Mouse (Mus musculus): ENCODE measurements around the gene Kremen1. TPM values are rescaled to one million over a fixed set of nuclear protein-coding genes. Genes with fewer than 3 reads are reported as not detected.
A peak's percentile ranks its signal among the peaks of the same experiment; 100 is the strongest.

Kremen1 gene
- total RNA-seq, 4 experiments from 2014 or later, result 41.4 to 55.8 (median 48.8) TPM

- no peak for DNase-seq (ENCODE audit: low spot score in 2 of 2)
Measured at GRCm38 (mm10) chr11:5219910-5220447, 41.4 kb downstream of the Kremen1 start.

GRCm38 (mm10) chr11:5219371-5219770 is 42.0 kb downstream of the Kremen1 start:
- DNase-seq (ENCODE audit: low spot score in 2 of 2), result no peak

GRCm38 (mm10) chr11:5215401-5216187 is 45.8 kb downstream of the Kremen1 start:
- no peak for DNase-seq (ENCODE audit: low spot score in 2 of 2)

- DNase-seq (ENCODE audit: low spot score in 2 of 2), result no peak
Measured at GRCm38 (mm10) chr11:5214483-5215040, 46.8 kb downstream of the Kremen1 start.

DNA sequence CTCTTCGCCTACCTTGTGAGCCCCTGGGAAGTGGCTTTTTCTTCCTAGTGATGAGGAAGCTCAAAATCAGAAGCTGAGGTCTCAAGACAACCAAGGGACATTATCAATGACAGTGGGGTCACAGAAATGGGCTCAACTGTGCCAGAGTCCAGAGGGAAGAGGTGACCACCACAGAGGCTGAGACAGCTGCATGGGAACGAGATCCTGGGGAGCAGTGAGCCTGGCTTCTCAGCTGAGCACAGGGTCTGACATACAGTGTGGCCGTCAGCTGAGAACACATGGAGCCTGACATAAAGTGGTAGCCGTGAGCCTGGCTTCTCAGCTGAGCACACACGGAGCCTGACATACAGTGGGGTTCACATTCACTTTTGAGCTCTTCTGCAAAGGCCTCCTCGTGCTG is 58.3 kb downstream of the Kremen1 start:
- DNase-seq (ENCODE audit: low spot score in 2 of 2), result no peak

- DNase-seq (ENCODE audit: low spot score in 2 of 2), result no peak
Measured at GRCm38 (mm10) chr11:5201799-5202680, 59.3 kb downstream of the Kremen1 start.

GRCm38 (mm10) chr11:5199879-5200278 is 61.5 kb downstream of the Kremen1 start:
- no peak for DNase-seq (ENCODE audit: low spot score in 2 of 2)

DNA sequence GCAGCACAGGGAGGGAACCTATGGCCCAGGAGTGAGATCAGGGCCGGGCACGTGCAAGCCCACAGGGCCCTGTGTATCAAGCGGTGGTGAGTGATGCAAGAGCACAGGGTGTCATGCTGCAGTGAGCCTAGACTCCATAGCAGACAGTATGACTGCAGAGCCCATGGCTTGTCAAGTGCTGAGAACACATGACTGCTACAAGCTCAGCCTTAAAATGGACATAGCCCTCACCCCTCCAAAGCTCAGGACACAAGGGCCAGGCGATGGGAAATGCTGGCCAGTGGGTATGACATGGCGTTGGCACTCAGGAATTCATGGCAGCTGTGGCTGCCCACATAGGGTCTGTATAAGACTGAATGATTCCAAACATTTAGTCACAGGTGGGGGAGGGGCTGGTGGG is 64.3 kb downstream of the Kremen1 start:
- DNase-seq (ENCODE audit: low spot score in 2 of 2), result no peak

DNA sequence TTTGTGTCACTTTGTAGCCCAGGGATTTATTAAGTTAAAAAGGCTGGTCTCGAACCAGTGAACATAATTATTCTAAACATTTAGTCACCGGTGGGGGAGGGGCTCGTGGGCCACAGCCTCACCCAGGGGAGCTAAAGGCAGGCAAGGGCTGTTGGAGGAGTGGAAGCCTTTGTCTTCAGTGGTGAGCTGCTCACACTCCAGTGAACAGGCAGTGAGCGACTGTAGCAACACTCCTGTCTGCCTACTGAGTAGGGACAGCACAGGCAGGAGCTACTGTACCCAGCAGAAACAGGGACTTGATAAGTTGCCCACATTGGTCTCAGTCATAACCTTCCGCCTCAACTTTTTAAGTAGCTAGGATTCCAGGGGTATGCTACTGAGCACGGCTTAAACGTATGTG is 64.8 kb downstream of the Kremen1 start:
- DNase-seq (ENCODE audit: low spot score in 2 of 2), result no peak

DNA sequence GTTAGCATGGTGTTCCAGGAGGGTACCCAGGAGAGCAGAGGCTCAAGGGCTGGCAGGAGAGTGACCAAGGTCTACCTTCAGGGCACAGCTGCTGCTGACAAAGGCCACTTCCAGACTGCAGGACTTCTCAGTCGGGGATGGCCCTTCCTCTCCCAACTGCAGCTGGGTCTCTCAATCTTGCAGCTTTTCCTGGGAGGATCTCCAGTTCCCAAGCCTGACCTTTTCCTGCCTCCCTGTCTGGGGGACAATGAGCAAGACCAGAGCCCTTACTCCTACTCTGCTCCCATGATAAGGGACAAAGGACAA is 67.8 kb downstream of the Kremen1 start:
- DNase-seq (ENCODE audit: low spot score in 2 of 2), result no peak

GRCm38 (mm10) chr11:5192840-5193575 is 68.3 kb downstream of the Kremen1 start:
- no peak for DNase-seq (ENCODE audit: low spot score in 2 of 2)

DNA sequence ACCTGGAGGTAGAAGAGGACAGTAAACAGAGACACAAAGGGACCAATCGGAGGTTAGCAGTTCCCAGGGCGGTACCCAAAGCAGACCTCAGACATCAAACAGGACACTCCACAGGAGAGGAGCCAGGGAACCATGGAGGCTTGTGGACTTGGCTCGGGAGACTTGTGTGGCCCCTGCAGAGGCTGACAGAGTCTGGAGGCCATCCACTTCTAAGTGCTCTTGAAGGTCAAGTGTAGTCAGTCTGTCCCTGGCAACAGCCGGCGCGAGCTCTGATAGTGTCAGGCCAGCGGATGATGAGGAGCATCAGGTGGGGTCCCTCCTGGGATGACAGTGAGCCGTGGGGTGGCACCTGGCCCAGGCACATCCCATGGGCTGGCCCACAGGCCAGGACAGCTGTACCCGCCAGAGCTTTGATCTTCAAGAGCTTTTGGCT is 69.3 kb downstream of the Kremen1 start:
- DNase-seq (ENCODE audit: low spot score in 2 of 2), result peak; percentile 86 to 90

DNA sequence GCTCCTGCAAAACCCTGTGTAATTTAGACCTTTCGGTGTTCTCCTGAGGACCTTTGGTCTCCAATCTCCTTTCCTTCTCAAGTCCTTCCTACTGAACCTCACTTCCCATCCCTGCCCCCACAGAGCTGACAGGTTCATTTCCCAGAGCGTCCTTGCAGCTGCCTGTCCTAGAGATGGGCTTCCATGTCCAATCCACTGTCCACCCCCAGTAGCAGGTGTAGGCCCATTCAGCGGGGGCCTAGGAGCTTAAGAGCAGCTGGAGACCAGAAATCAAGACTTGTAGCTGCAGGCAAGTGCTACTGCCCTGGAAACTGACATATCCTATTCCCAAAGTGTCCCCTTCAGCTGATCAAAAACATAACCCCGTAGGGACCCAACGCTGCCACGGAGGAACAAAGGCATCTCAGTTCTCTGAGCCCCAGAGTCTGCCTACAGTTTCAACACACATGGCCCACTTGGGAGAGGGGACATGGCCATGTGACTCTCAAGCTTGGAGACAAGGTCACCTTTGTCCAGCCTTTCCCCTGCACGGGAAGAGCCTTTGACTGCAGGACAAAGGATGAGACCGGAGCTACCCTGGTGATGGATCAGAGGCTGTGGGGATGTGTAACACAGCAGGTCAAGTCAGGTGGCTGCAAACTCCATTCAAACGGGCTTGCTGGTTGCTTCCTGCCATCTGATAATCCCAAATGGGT is 72.0 kb downstream of the Kremen1 start:
- no peak for DNase-seq (ENCODE audit: low spot score in 2 of 2)

GRCm38 (mm10) chr11:5188170-5188569 is 73.2 kb downstream of the Kremen1 start:
- DNase-seq (ENCODE audit: low spot score in 2 of 2), result no peak

DNA sequence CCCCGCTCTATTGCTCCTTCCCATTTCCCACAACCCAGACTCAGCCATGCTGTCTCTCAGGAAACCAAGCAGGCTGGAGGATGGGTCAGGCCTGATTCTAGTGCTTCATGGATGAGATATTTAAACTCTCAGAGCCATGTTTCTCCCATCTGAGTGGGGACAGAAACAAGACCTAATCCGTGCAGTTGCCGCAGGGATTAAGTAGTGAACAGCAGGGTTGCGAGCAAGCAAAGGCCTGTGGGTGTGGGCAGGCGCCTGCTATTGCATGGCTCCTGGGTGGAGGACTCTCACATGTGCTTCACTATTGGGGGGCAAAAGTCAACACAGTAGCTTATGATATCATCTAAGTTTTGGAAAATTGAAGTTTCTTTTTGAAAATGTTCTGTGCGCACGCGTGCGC is 76.5 kb downstream of the Kremen1 start:
- DNase-seq (ENCODE audit: low spot score in 2 of 2), result no peak

DNA sequence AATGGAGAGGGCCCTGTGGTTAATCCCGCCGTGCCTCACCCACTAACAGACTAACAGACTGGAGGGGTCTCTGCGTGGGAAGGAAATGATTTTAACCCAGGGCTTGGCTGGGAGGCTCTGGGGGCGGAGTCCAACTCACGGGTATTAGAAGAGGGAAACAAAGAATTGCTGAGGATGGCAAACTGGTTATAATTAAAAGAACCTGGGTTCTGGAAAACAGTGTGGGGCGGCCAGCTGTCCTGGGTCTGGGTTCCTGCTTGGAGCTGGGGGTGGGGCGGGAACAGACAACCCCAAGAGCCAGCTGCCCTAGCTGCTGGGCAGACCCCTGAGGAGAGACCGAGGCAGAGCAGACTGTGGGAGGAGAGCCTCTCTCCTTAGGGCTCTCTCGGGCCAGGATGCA is 77.1 kb downstream of the Kremen1 start:
- no peak for DNase-seq (ENCODE audit: low spot score in 2 of 2)

DNA sequence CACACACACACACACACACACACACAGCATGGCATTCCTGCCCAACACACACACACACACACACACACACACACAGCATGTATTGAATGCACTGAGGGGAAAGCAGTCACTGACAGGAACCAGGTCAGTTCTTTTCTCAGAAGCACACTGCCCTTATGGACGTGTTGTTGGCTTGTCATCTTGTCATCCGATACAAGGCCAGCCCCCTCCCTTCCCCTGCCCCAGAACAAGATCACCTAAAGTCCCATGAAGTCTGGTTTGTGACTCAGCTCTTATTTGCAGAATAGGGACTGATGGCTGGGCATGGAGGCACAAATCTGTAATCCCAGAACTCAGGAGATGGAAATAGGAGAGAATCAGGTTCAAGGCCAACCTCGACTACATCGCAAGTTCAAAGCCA is 78.5 kb downstream of the Kremen1 start:
- peak; percentile 30 to 57 for DNase-seq (ENCODE audit: low spot score in 2 of 2)

DNA sequence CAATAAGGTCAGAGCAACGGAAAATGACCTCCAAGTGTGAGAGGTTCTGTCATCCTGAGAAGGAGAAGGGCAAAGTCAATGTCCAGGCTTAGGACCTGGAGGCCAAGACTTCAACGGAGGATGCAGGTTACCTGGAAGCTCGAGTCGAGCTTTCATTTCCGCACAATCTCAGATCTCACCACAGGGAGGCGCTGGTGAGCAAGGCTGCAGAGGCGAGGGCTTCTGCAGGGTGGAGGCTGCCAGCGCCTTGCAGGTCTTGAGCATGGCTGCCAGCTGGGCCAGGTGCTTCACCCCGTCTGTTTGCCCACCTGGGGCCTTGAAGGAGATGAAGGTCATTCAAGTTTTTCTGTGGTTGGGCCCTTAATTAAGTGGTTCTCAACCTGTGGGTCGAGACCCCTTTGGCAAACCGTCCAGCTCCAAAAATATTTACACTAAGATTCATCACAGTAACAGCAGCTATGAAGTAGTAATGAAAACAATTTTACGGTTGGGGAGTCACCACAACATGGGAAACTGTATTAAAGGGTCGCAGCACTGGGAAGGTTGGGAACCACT is 79.4 kb downstream of the Kremen1 start:
- DNase-seq (ENCODE audit: low spot score in 2 of 2), result peak; percentile 65 to 76

DNA sequence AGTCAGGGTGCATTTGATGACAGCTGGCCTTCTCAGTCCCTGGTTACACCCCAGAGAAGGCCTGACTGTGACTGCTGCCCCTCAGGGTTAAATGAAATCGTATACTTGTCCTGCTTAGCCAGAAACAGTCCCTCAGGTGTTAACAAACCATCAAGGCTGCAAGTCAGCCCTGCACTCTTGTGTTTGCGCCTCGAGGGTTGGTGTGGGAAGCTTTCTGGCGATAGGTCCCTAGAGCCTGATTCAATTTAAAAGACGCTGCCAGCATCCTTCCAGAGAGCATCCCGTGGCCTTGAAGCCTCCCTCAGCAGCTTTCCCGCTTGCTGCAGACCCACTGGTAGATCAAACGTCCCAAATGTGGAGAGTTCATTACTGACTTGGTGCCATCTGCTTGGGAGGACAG is 82.0 kb downstream of the Kremen1 start:
- no peak for DNase-seq (ENCODE audit: low spot score in 2 of 2)

DNA sequence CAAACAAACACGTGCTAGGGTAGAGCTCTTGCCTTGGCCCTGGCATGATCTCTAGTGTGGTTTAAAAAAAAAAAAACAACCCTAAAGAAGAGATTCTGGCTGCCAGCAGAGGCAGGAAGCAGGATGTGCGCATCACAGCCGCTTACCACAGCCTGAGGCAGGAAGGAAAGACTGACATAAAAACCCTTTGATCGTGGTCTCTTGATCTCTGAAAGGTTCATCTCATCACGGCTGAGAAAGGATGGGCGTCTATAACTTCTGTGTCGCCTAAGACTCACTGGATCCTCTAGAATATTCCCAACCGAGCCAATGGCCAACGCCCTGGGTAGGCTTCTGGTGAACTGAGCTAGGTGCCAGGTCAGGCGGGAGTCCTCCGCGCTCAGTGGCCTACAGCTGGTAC is 84.2 kb downstream of the Kremen1 start:
- no peak for DNase-seq (ENCODE audit: low spot score in 2 of 2)

Measured in gastrocnemius, adult 8-10 months (tissue).